Mouse (Mus musculus): ENCODE measurements around the gene Dscam. TPM values are rescaled to one million over a fixed set of nuclear protein-coding genes. Genes with fewer than 3 reads are reported as not detected.

The Dscam gene
- polyA plus RNA-seq (2015; fragmentation: Nextera tagmentation; extraction: Ambion mirVana) = 0.11 and 0.33 TPM in 2 replicates

GRCm38 (mm10) chr16:97170513-97171081, at the start of gene Dscam:
Dscam (minus strand) TSS chr16:97170752.
- Histone ChIP-seq H3K27ac (no peak within 1 kb of the TSS), H3K4me1 (peaks cover 6% of the 10 kb centered on the region), H3K36me3 (no peaks in the 10 kb centered on the region), H3K4me2 (peak within 1 kb of the TSS; percentile 98), H3K4me3 (peak within 1 kb of the TSS; percentile 58), H3K27me3 (peaks cover 87% of the 10 kb centered on the region), H3K9me3 (no peaks in the 10 kb centered on the region), H3K9ac (peak within 1 kb of the TSS; percentile 66)
- no peak for ATAC-seq (ENCODE audit: insufficient number of reproducible peaks, insufficient read depth, low FRiP score, low TSS enrichment, low read depth)
- under 1% methylated on average over 51 of the region's 60 CpGs for WGBS

- Histone ChIP-seq H3K27ac (no peak overlapping the region), H3K9me3 (peaks cover 7% of the 10 kb centered on the region), H3K4me2 (no peak overlapping the region), H3K4me3 (no peak overlapping the region), H3K9ac (no peak overlapping the region), H3K4me1 (no peaks in the 10 kb centered on the region), H3K36me3 (no peaks in the 10 kb centered on the region), H3K27me3 (no peaks in the 10 kb centered on the region)
- WGBS = 38% methylated on average over 2 of the region's 2 CpGs
- no peak for ATAC-seq (ENCODE audit: insufficient number of reproducible peaks, insufficient read depth, low FRiP score, low TSS enrichment, low read depth)
Measured at GRCm38 (mm10) chr16:97219381-97219780, 48.8 kb upstream of the Dscam start.

GRCm38 (mm10) chr16:97209997-97210396, 39.4 kb upstream of the Dscam start:
- Histone ChIP-seq H3K4me1 (peaks cover 6% of the 10 kb centered on the region; the same call in 1 of the 2 replicates), H3K36me3 (no peaks in the 10 kb centered on the region), H3K4me3 (no peak overlapping the region), H3K9me3 (peaks cover 5% of the 10 kb centered on the region), H3K4me2 (no peak overlapping the region), H3K9ac (no peak overlapping the region), H3K27ac (no peak overlapping the region), H3K27me3 (no peaks in the 10 kb centered on the region)
- WGBS = 46% methylated on average over 5 of the region's 5 CpGs
- no peak for ATAC-seq (ENCODE audit: insufficient number of reproducible peaks, insufficient read depth, low FRiP score, low TSS enrichment, low read depth)

GRCm38 (mm10) chr16:97208276-97208675, 37.7 kb upstream of the Dscam start:
- Histone ChIP-seq H3K9ac (no peak overlapping the region), H3K27me3 (no peaks in the 10 kb centered on the region), H3K4me1 (peaks cover 6% of the 10 kb centered on the region; the same call in 1 of the 2 replicates), H3K27ac (no peak overlapping the region), H3K4me3 (no peak overlapping the region), H3K9me3 (no peaks in the 10 kb centered on the region), H3K36me3 (no peaks in the 10 kb centered on the region), H3K4me2 (no peak overlapping the region)
- 75% methylated on average over 2 of the region's 2 CpGs for WGBS
- no peak for ATAC-seq (ENCODE audit: insufficient number of reproducible peaks, insufficient read depth, low FRiP score, low TSS enrichment, low read depth)

GRCm38 (mm10) chr16:97204090-97204489, 33.5 kb upstream of the Dscam start:
- H3K4me2 ChIP-seq = no peak overlapping the region
- no peaks in the 10 kb centered on the region for H3K36me3 ChIP-seq
- ATAC-seq (ENCODE audit: insufficient number of reproducible peaks, insufficient read depth, low FRiP score, low TSS enrichment, low read depth) = no peak
- no peaks in the 10 kb centered on the region for H3K27me3 ChIP-seq
- WGBS = 76% methylated on average over 2 of the region's 2 CpGs
- no peak overlapping the region for H3K4me3 ChIP-seq
- no peak overlapping the region for H3K9ac ChIP-seq
- no peak overlapping the region for H3K27ac ChIP-seq
- H3K9me3 ChIP-seq = no peaks in the 10 kb centered on the region
- no peaks in the 10 kb centered on the region for H3K4me1 ChIP-seq

GRCm38 (mm10) chr16:97203554-97203953, 33.0 kb upstream of the Dscam start:
- Histone ChIP-seq H3K4me2 (no peak overlapping the region), H3K9me3 (no peaks in the 10 kb centered on the region), H3K27ac (no peak overlapping the region), H3K36me3 (no peaks in the 10 kb centered on the region), H3K9ac (no peak overlapping the region), H3K27me3 (no peaks in the 10 kb centered on the region), H3K4me3 (no peak overlapping the region), H3K4me1 (no peaks in the 10 kb centered on the region)
- no peak for ATAC-seq (ENCODE audit: insufficient number of reproducible peaks, insufficient read depth, low FRiP score, low TSS enrichment, low read depth)
- 90% methylated on average over 2 of the region's 2 CpGs for WGBS

- 77% methylated on average over 2 of the region's 2 CpGs for WGBS
- Histone ChIP-seq H3K4me3 (no peak overlapping the region), H3K4me2 (no peak overlapping the region), H3K9me3 (no peaks in the 10 kb centered on the region), H3K36me3 (no peaks in the 10 kb centered on the region), H3K27me3 (no peaks in the 10 kb centered on the region), H3K4me1 (no peaks in the 10 kb centered on the region), H3K27ac (no peak overlapping the region), H3K9ac (no peak overlapping the region)
- ATAC-seq (ENCODE audit: insufficient number of reproducible peaks, insufficient read depth, low FRiP score, low TSS enrichment, low read depth) = no peak
Measured at GRCm38 (mm10) chr16:97194630-97195029, 24.1 kb upstream of the Dscam start.

GRCm38 (mm10) chr16:97194179-97194578, 23.6 kb upstream of the Dscam start:
- Histone ChIP-seq H3K4me3 (no peak overlapping the region), H3K4me1 (no peaks in the 10 kb centered on the region), H3K27ac (no peak overlapping the region), H3K9me3 (no peaks in the 10 kb centered on the region), H3K36me3 (no peaks in the 10 kb centered on the region), H3K4me2 (no peak overlapping the region), H3K9ac (no peak overlapping the region), H3K27me3 (no peaks in the 10 kb centered on the region)
- no peak for ATAC-seq (ENCODE audit: insufficient number of reproducible peaks, insufficient read depth, low FRiP score, low TSS enrichment, low read depth)
- WGBS = 91% methylated on average over 1 of the region's 1 CpGs

- WGBS = 79% methylated on average over 4 of the region's 4 CpGs
- no peaks in the 10 kb centered on the region for H3K36me3 ChIP-seq
- H3K4me3 ChIP-seq = no peak overlapping the region
- H3K4me2 ChIP-seq = no peak overlapping the region
- H3K9me3 ChIP-seq = no peaks in the 10 kb centered on the region
- no peaks in the 10 kb centered on the region for H3K27me3 ChIP-seq
- no peaks in the 10 kb centered on the region for H3K4me1 ChIP-seq
- ATAC-seq (ENCODE audit: insufficient number of reproducible peaks, insufficient read depth, low FRiP score, low TSS enrichment, low read depth) = no peak
- H3K27ac ChIP-seq = no peak overlapping the region
- H3K9ac ChIP-seq = no peak overlapping the region
Measured at GRCm38 (mm10) chr16:97192296-97192695, 21.7 kb upstream of the Dscam start.

GRCm38 (mm10) chr16:97190604-97191003, 20.1 kb upstream of the Dscam start:
- Histone ChIP-seq H3K9me3 (no peaks in the 10 kb centered on the region), H3K36me3 (no peaks in the 10 kb centered on the region), H3K27me3 (no peaks in the 10 kb centered on the region), H3K27ac (no peak overlapping the region), H3K4me1 (no peaks in the 10 kb centered on the region), H3K4me3 (no peak overlapping the region), H3K4me2 (no peak overlapping the region), H3K9ac (no peak overlapping the region)
- no peak for ATAC-seq (ENCODE audit: insufficient number of reproducible peaks, insufficient read depth, low FRiP score, low TSS enrichment, low read depth)
- 72% methylated on average over 1 of the region's 1 CpGs for WGBS

GRCm38 (mm10) chr16:97171500-97171899, 948 bp upstream of the Dscam start:
- H3K9me3 ChIP-seq = no peaks in the 10 kb centered on the region
- ATAC-seq (ENCODE audit: insufficient number of reproducible peaks, insufficient read depth, low FRiP score, low TSS enrichment, low read depth) = no peak
- H3K4me1 ChIP-seq = peaks cover 6% of the 10 kb centered on the region
- no peak overlapping the region for H3K27ac ChIP-seq
- H3K36me3 ChIP-seq = no peaks in the 10 kb centered on the region
- peaks cover 79% of the 10 kb centered on the region for H3K27me3 ChIP-seq
- H3K4me3 ChIP-seq = no peak overlapping the region
- H3K9ac ChIP-seq = no peak overlapping the region
- 54% methylated on average over 8 of the region's 8 CpGs for WGBS
- no peak overlapping the region for H3K4me2 ChIP-seq

GRCm38 (mm10) chr16:97169901-97170512, 545 bp downstream of the Dscam start:
- peak; percentile 27; the same call in 1 of the 2 replicates for ATAC-seq (ENCODE audit: insufficient number of reproducible peaks, insufficient read depth, low FRiP score, low TSS enrichment, low read depth)
- Histone ChIP-seq H3K4me3 (peak overlapping the region; percentile 58), H3K27ac (no peak overlapping the region), H3K27me3 (peaks cover 91% of the 10 kb centered on the region), H3K4me2 (peak overlapping the region; percentile 98), H3K36me3 (no peaks in the 10 kb centered on the region), H3K4me1 (peaks cover 11% of the 10 kb centered on the region), H3K9me3 (no peaks in the 10 kb centered on the region), H3K9ac (peak overlapping the region; percentile 66)
- 1% methylated on average over 36 of the region's 51 CpGs for WGBS

Data from embryonic facial prominence, embryonic 13.5 days (tissue).